Mouse (Mus musculus) heart, adult 8-10 months (tissue): ENCODE measurements around the gene Gm3285. TPM values are rescaled to one million over a fixed set of nuclear protein-coding genes. Genes with fewer than 3 reads are reported as not detected.

ENCODE experiments used
- DNase-seq: peaks from one replicate; pipeline ENCODE4 v3.0.0; 2022; ENCODE audit warnings: low spot score
- total RNA-seq, 4 experiments: library from RNA; stranded (reverse); gene quantifications; 2 replicates each; pipeline ENCODE4 v1.2.4; 2022

Gm3285 gene
- not detected for total RNA-seq

- no peak for DNase-seq
Measured at GRCm38 (mm10) chr10:77861675-77862074, at the start of gene Gm3285. TSS of gene Gm3285 (plus strand) at chr10:77861975.

- DNase-seq = no peak
Measured at GRCm38 (mm10) chr10:77814382-77814781, 47.4 kb upstream of the Gm3285 start, which contains the start of gene Gm2696. TSS of gene Gm2696 (plus strand) at chr10:77814682.

- DNase-seq = no peak
Measured at GRCm38 (mm10) chr10:77815514-77815913, 46.3 kb upstream of the Gm3285 start.

DNA sequence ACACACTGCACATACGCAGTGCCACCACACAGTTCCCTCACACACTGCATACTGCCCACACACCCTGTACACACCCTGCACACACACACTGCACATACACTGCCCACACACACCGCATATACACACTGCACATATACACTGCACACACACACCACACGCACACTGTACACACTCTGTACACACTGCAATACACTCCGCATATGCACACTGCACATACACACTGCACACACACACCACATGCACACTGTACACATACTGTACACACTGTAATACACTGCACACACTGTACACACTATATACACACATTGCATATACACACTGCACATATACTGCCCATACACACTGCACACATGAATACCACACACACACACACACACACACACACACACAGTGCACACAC lies 43.3 kb upstream of the Gm3285 start:
- DNase-seq = no peak

DNA sequence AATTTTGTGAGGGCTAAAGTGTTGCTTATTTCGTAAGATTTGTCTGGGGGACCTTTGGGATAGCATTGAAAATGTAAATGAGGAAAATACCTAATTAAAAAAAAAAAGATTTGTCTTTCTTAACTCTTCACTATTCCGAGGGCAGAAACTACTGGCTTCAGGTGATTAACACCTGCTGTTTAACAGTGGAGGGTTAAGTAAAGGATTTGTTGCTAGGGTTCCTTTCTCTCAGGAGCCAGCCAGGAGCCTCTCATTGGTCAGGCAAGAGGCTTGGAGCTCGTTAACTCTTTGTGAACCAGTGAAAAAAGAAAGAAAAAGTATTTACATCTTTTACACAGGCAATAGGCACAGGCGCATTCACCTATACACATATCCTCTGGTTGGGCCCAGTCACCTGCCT lies 42.6 kb upstream of the Gm3285 start:
- no peak for DNase-seq

DNA sequence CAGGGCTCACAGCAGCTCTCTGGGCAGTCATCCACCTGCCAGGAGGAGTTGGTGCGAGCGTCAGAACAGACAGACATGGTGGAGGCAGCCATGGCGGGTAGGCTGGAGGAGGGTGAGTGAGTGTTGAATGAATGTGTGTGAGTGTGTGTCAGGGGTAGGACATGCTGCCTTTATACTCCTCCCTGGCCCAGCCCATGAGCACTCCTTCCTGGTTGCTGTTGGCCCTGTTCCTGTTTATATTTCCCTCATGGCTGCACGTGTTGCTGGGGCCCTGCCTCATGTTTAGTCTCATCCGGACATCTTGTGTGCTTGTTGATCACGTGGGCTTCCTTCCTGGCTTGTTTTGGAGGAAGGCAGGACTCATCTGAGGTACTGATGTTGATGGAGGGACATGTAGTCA lies 34.8 kb upstream of the Gm3285 start, which contains the start of gene Krtap10-4:
Krtap10-4 (minus strand) TSS at position 145 of the 400 bp plus-strand sequence.
- DNase-seq = no peak

GRCm38 (mm10) chr10:77835647-77836046 lies 26.1 kb upstream of the Gm3285 start, which contains the start of gene Krtap10-10:
TSS of gene Krtap10-10 (plus strand) at chr10:77835947.
- no peak for DNase-seq

GRCm38 (mm10) chr10:77839006-77839405 lies 22.8 kb upstream of the Gm3285 start:
- DNase-seq = no peak

- no peak for DNase-seq
Measured at GRCm38 (mm10) chr10:77846503-77846902, 15.3 kb upstream of the Gm3285 start, which contains the start of gene Gm36176. TSS of gene Gm36176 (plus strand) at chr10:77846803.

GRCm38 (mm10) chr10:77846961-77847360 lies 14.8 kb upstream of the Gm3285 start:
- no peak for DNase-seq

- DNase-seq = no peak
Measured at GRCm38 (mm10) chr10:77847538-77847937, 14.2 kb upstream of the Gm3285 start.

DNA sequence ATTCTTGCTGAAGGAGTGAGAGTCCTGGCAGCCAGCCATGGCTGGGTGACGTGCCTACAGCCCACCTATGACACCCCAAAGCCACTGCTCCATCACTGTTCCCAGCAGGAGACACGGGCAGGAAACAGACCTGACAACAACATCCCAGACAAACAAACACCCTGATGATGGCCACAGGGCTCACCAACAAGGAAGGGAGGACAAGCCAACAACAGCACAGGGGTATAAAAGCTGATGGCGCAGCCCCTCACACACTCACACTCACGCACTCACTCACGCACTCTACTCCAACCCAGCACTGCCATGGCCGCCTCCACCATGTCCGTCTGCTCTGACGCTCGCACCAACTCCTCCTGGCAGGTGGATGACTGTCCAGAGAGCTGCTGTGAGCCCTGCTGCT lies 9.2 kb upstream of the Gm3285 start, which contains the start of gene Gm10318:
Gm10318 (plus strand) TSS at position 301 of the 400 bp plus-strand sequence.
- no peak for DNase-seq

DNA sequence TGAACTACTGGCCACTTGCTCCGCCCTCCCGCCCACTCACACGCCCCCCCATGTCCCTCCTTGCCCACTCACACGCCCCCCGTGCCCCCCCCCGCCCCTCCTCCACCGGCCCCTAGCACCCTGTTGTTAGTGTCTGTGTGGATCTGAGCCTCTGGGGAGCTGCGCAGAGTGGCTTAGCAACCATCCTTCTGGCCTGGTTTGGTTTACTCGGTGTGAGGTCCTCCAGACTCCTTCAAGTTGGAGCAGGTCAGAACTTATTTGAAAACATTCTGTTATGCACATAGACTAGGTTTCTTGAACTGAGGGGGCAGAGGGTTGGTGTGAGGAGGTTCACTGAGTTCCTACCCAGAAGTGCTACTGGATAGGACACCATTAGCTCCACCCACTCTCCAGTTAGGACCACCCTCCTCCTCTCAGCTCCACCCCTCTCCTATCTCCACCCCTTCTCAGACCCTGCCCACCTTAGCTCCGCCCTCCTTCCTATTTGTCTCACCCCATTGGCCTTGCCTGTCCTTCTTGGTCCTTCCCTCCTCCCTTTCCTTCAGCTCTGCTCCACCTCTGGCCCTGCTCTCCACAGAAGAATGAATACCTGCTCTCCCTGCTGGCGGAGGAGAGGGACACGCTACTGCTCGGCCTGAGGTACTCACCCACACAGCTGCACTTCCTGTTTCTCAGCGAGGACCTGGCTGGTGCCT lies 2.4 kb downstream of the Gm3285 start:
- peak; percentile 3 for DNase-seq

- DNase-seq = no peak
Measured at GRCm38 (mm10) chr10:77864762-77865143, 3.0 kb downstream of the Gm3285 start.

DNA sequence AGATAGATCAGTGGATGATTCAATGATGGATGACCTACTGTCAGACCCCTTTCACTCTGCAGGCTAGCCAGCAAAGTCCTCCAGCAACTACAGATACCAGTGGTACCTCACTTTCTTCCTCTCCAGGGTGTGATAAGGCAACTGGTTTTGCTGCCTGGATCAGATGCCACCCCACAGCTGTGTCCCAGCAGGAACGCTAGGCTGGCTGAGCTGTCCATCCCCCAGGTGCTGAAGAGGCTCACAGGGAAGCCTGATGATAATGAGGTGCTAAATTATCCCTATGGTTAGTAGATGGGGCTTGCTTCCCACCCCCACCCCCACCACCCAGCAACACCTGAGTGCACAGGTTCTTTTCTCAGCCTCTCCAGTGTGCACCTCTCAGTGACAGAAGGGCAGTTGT lies 5.8 kb downstream of the Gm3285 start:
- no peak for DNase-seq

DNA sequence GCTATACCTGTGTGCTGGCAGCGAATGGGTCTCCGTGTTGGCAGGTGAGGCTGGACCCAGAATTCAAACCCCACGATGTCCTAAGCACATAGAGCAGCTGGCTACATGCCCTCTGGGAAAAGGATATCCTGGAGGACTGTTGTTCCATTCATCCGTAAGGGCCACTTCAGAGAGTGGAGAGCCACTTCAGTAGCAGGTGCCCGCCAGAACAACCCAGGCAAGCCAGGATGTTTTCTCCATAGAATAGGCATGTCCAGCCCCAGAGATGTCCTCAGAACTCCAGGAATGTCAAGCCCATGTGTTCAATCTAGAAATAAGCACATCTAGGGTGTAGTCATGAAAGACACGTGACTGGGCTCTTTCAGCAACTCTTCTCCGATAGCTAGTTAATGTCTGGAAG lies 7.9 kb downstream of the Gm3285 start:
- DNase-seq = no peak

DNA sequence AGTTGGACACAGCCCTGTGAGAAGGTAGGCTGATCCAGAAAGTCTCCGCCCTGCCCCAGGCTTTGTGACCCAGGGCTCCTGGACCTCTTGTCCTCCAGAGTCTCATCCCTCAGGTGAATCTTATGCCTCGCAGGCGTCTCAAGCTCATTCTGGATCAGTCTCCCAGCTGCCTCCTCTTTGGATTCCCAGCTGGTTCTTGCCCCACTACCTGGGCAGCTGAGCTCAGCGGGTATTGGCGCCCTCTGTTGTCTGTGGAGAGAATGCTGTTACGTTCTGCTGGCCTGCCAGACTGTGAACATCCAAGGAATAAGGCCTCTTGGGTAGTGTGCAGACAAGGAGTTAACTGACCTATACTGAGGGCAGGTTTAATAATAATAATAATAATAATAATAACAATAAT lies 17.2 kb downstream of the Gm3285 start:
- no peak for DNase-seq

DNA sequence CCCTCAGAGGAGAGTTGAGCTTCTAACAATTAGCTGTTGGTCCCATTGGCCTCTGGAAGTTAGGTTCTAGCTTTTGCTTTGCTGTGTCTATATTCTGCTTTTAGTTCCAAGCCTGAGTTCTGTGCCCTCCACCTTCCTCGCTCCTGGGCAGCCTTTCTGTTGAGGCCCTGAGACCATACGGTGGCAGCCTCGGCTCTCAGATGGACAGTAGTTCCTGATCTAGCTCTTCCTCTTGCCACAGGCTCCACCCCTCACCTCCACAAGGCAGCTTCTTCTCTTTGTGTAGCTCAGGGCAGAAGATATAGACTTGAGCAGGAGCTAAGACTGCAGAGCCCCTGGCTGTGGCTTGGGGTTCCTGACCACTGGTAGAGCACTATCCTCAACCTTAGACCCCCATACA lies 18.5 kb downstream of the Gm3285 start:
- no peak for DNase-seq

DNA sequence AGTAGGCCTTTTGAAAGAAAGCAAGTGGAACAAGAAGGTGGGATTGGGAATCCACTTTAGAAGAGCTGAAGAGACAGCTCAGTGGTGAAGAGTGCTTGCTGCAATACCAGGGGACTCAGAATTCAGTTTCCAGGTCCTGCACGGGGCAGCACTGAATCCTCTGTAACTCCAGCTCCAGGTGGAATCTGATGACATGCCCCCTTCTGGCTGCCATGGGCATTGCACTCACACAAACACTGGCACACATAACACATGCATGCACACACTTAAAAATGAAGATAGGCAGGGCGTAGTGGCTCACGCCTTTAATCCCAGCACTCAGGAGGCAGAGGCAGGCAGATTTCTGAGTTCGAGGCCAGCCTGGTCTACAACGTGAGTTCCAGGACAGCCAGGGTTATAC lies 20.8 kb downstream of the Gm3285 start:
- DNase-seq = no peak

GRCm38 (mm10) chr10:77886007-77886747 lies 24.4 kb downstream of the Gm3285 start:
- no peak for DNase-seq

- DNase-seq = no peak
Measured at GRCm38 (mm10) chr10:77890987-77891565, 29.3 kb downstream of the Gm3285 start.

GRCm38 (mm10) chr10:77895562-77895961 lies 33.8 kb downstream of the Gm3285 start:
- DNase-seq = no peak
